ENCODE assay signal across 13 mouse cellular contexts in the genomic region with DNA sequence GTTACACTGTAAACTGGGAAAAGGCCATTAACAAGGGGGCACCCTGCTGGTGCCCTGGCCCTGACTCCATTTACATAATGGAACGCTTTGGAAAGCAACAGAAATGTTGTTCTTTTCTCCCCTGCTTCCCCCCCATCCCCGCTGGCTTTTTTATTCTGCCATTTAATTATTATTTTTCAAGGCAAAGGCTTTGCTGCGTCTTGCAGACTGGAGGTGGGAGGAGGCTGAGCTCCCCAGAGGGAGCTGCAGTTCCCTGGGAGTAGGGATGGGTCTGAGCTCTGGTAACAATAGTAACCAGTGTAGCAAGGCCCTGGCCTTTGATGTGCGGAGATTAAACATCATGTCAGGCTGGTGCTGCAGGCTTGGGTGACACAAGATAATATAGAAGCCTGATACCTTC.
A peak's percentile ranks its signal among the peaks of the same experiment; 100 is the strongest.
DNase-seq lines count a peak whose midpoint lies in the region; ATAC-seq lines count a peak whose summit lies in the region.
"Had no signal": no experiment of that assay in that cellular context is flagged by ENCODE, and none has a peak within 500 bp of the region (broad histone marks: within the 10 kb centered on the region; RNA-seq: fewer than 3 reads in every experiment).

No protein-coding gene starts in this region.

- H3K36me3 ChIP-seq in hindbrain, embryonic 10.5 days: no peaks in the 10 kb centered on the region
- no peaks in the 10 kb centered on the region for H3K36me3 ChIP-seq in midbrain, embryonic 12.5 days

- H3K4me3 ChIP-seq in hindbrain, embryonic 10.5 days: no peak overlapping the region
- no peak overlapping the region for H3K4me3 ChIP-seq in midbrain, embryonic 12.5 days
- H3K4me3 ChIP-seq: gastrocnemius, adult 2 months; myocyte had no signal

- no peak overlapping the region for H3K9ac ChIP-seq in midbrain, embryonic 12.5 days (replicated peaks)
- H3K9ac ChIP-seq: lung, embryonic 14.5 days had no signal

- 5% methylated on average over 4 of the region's 4 CpGs for WGBS in hindbrain, embryonic 10.5 days
- 2% methylated on average over 4 of the region's 4 CpGs for WGBS in midbrain, embryonic 12.5 days

- peak; percentile 64 for DNase-seq in Muller cell, postnatal 12 days (ENCODE audit: inconsistent ontology term)
- DNase-seq in embryo, embryonic 9.5 days (ENCODE audit: extremely low spot score): peak; percentile 42
- peak; percentile 36 for DNase-seq in hindbrain, embryonic 10.5 days (ENCODE audit: low spot score)
- no peak for DNase-seq in frontal cortex, adult 2 months (ENCODE audit: extremely low spot score in 1 of 2, low spot score in 1 of 2)
- no peak for DNase-seq in kidney, postnatal 10 days
- no peak for DNase-seq in frontal cortex, postnatal 10 days (ENCODE audit: low spot score in 2 of 2)
- no peak for DNase-seq in layer of hippocampus, adult 9-10 months (ENCODE audit: low spot score)
- DNase-seq: gastrocnemius, adult 2 months; lung, embryonic 14.5 days had no signal

- peak overlapping the region; percentile 60 for H3K27ac ChIP-seq in hindbrain, embryonic 10.5 days
- H3K27ac ChIP-seq in midbrain, embryonic 12.5 days (replicated peaks): peak overlapping the region; percentile 73
- H3K27ac ChIP-seq: gastrocnemius, adult 2 months had no signal

- peak; percentile 79 for ATAC-seq in midbrain, embryonic 12.5 days (ENCODE audit: low FRiP score, low read depth)
- ATAC-seq: activated CD4-positive, CD25-positive, alpha-beta regulatory T cell, adult 4 months had no signal

- peaks cover 40% of the 10 kb centered on the region for H3K4me1 ChIP-seq in hindbrain, embryonic 10.5 days (replicated peaks)
- H3K4me1 ChIP-seq in midbrain, embryonic 12.5 days: peaks cover 30% of the 10 kb centered on the region

- H3K27me3 ChIP-seq in hindbrain, embryonic 10.5 days (ENCODE audit: insufficient read depth, poor library complexity, severe bottlenecking): peaks cover 26% of the 10 kb centered on the region
- H3K27me3 ChIP-seq in midbrain, embryonic 12.5 days: peaks cover 50% of the 10 kb centered on the region
- H3K27me3 ChIP-seq: CH12.LX had no signal

- no peaks in the 10 kb centered on the region for H3K9me3 ChIP-seq in hindbrain, embryonic 10.5 days
- H3K9me3 ChIP-seq in midbrain, embryonic 12.5 days: no peaks in the 10 kb centered on the region

- H3K4me2 ChIP-seq in midbrain, embryonic 12.5 days (replicated peaks): no peak overlapping the region
- H3K4me2 ChIP-seq: lung, embryonic 14.5 days had no signal

Comparison
In these comparisons a context has a peak if more than half of its experiments do, and no peak if none do; other contexts are left out.
1. DNase-seq: peak in Muller cell, postnatal 12 days (single experiment), embryo, embryonic 9.5 days (single experiment) and hindbrain, embryonic 10.5 days (single experiment); none in frontal cortex, adult 2 months (0 of 2), kidney, postnatal 10 days (single experiment), frontal cortex, postnatal 10 days (0 of 2) and layer of hippocampus, adult 9-10 months (single experiment).